Mouse (Mus musculus) brain, embryonic 14.5 days (tissue): ENCODE results near the gene Phf21b.

Experiments used
- CTCF ChIP-seq: fragments of 200-500 bp; IDR thresholded peaks from 2 replicates; pipeline ENCODE4 v1.5.1; 2012; ENCODE audit warnings: inconsistent platforms, mild to moderate bottlenecking, moderate library complexity, borderline replicate concordance; ENCODE audit not compliant: insufficient read depth, insufficient read length; ENCODE audit errors: extremely low read depth
- POLR2A ChIP-seq: fragments of 200-500 bp; IDR thresholded peaks from 2 replicates; pipeline ENCODE4 v1.6.1; 2012; ENCODE audit warnings: mild to moderate bottlenecking, inconsistent platforms, borderline replicate concordance; ENCODE audit not compliant: poor library complexity, insufficient read depth, insufficient read length, severe bottlenecking; ENCODE audit errors: extremely low read depth

- TF ChIP-seq POLR2A: no peak
- no peak for TF ChIP-seq CTCF
Measured at GRCm38 (mm10) chr15:84844831-84845230, 11.0 kb downstream of the Phf21b start.
